Mouse (Mus musculus) 3134 (cell line): ENCODE data around the gene Gnb1.
"Not testable (repeated sequence)": the region's sequence is repeated elsewhere in the genome, so short reads cannot be mapped to it uniquely, and the experiment has no call there.

Experiments
- DNase-seq: peaks from one replicate; pipeline ENCODE4 v3.0.0-alpha.2; 2011; ENCODE audit warnings: low spot score; ENCODE audit not compliant: insufficient read length; ENCODE audit errors: extremely low read depth

Gnb1 gene

DNA sequence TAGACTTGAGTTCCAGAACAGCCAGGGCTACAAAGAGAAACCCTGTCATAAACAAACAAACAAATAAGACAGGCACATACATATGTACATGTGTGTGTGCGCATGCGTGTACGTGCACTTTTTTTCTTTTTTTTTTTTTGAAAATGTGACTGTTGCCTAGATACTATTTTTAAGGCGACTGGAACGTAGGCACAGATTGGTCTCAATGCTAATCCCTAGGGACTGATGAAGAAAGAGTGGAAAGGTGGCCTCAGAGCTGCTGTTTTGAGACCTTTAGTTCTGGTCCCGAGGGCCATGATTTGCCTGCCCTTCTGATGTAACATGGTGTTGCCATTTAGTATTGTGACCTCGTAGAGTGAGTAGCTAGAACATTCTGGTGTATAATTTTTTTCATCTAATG, 58.8 kb downstream of the Gnb1 start:
- DNase-seq: no peak

DNA sequence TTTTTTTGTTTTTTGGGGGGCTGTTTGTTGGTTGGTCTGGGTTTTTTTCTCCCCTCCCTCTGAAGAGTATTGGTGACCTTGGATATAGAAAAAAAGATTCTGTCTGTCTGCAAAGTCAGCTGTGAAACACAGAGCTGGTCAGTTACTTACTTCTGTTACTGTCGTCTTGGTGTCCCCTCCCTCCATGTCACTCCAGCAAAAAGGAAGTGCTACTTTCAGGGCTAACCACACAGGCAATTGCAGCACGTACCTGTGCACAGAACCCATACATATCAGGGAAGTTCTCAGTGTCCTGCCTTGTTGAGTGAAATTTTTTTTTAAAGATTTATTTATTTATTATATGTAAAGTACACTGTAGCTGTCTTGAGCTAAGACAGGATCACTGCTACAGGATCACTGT, 59.3 kb downstream of the Gnb1 start:
- no peak for DNase-seq

- no peak for DNase-seq
These were observed 59.9 kb downstream of the Gnb1 start for GRCm38 (mm10) chr4:155551073-155551472.

DNA sequence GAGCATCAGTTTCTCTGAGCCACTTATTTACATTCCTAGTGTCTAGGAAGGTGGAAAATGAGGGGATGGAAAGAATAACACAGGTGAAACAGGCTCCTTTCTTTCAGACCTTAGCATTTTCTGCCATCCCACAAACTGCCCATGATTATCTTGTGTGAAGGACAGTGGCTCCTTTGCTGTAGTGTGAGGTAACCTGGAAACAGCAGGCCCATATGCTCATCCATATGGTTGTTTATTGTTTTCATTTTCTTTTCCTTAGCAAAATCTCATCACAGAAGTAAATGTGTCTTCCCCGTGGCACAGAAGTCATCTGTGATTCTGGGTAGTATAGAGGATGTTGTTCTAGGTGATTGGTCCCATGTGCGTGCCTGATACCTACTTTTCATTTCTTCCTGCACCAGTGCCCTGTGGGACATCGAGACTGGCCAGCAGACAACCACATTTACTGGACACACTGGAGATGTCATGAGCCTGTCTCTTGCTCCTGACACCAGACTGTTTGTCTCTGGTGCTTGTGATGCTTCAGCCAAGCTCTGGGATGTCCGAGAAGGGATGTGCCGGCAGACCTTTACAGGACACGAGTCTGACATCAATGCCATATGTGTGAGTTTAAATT, 61.9 kb downstream of the Gnb1 start:
- no peak for DNase-seq

- DNase-seq: no peak
These were observed 63.7 kb downstream of the Gnb1 start for GRCm38 (mm10) chr4:155554880-155555279.

DNA sequence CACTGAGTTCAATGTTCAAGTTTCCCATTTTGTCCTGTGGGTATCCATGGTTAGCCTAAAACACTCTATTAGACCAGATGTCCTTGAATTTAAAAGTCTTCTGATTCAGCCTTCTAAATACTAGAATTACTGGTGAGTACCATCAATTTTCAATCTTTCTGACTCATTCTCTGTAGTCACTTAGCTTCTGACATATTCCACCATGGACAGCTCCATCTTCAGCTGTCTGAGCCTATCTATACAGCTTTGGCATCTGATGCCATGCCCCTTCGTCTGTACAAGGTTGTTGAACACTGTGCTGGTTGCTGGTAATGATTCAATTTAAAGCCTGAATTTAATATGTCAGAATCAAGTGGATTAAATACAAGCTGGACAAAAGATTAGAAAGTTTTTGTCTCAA, 64.3 kb downstream of the Gnb1 start:
- no peak for DNase-seq

- no peak for DNase-seq
These were observed 68.3 kb downstream of the Gnb1 start for GRCm38 (mm10) chr4:155559454-155559853.

- no peak for DNase-seq
These were observed 69.8 kb downstream of the Gnb1 start for GRCm38 (mm10) chr4:155560932-155561331.

- no peak for DNase-seq
These were observed 70.7 kb downstream of the Gnb1 start, which contains the start of gene Nadk for GRCm38 (mm10) chr4:155561661-155562442. Gene Nadk, plus strand, starts transcription at chr4:155562378.

DNA sequence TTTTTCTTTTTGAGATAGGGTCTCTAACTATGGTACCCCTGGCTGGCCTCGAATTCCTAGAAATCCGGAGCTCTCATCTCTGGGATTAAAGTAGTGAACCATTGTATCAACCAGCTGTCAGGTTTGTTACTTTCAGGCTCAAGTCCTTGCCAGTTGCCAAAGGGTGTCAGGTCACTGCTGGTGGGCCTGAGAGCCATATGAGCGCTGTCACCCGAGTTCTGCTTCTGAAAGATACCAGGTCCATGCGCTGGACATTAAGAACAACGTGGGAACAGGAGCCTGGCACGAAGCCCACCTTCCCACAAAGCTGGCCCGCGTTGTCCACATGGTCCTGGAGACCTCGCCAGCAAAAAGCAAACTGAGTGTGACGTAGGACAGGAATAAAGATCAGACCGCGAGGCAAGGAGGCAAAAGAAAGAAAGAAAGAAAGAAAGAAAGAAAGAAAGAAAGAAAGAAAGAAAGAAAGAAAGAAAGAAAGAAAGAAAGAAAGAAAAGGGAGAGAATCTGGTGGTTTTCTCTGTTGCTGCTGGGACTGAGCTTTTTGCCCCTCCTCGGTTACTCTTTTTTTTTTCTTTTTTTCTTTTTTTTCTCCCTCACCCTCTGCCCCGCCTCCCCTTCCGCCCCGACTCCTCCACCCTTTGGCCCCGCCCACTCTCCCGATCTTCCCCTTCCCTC, 71.7 kb downstream of the Gnb1 start:
- DNase-seq: peak; percentile 64

DNA sequence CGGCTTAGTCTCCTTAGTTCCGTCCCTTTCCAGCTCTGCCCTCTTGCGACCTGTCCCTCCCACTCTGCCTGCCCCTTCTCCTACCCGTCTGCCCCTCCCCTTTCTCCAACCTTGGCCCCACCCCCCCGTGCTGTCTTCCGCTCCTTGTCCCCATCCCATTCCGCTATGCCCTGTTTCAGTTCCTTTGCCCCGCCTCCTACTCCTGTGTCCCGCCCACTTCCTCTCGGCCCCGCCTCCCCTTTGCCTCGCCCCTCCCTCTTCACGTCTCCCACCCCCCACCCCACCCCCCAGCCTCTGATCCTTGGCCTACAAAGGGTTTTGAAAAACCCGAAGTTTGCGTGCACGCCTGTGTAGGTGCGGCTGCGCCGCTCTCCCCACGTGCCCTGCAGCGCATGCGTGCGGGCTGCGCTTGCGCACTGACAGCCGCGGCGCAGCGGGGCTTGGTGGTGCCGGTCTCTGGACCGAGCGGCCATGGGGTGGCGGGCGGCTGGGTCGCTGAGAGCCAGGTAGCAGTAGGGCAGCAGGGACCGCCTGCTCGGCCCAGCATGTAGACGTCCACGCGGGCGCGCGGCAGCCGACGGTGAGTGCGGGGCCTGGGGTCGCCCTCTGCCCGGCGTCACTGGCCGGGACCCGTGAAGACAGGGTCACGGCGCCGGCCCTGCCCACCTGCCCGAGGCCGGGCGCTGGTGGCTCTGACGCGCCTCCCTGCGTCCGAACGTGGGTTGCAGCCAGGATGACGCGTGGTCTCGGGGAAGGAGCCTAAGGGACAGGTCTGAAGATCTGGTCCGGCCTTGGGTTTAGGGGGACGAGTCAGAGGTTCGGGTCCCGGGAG, 72.5 kb downstream of the Gnb1 start:
- DNase-seq: peak; percentile 97

DNA sequence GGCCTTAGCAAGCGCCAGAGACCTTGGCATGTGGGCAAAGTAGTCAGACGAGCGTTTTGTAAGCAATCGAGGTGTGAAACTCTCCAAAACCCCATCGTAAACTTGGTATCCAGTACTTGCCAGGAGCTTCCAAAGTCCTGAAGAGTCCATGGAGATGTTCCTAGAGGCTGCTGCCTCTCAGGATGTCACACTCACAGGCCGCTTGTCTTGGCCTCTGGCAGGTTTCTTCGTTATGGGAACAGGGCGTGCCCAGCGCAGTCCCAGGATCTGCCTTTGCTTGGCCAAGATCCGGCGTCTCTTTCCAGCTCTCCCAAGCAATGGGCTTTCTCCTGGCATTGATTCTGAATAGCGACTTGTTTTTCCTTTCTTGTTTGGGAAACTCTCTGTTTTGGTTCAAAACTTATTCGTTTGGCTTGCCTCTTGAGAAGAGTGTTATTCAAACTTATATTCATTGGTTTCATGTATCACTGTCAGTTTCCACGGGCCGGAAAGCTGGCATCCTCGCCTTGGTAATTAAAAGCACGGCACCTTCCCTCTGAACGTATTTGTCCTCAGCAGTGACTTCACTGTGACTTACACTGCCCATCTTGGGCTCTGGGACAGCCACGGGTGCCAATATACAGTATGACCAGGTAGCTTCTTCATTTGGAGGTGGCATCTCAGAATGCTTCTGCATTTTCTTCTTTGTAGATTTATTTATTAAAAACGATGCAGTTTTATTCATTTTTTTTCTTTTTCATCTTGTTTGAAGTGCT, 73.3 kb downstream of the Gnb1 start:
- DNase-seq: no peak

- DNase-seq: no peak
These were observed 75.4 kb downstream of the Gnb1 start for GRCm38 (mm10) chr4:155566555-155566954.

DNA sequence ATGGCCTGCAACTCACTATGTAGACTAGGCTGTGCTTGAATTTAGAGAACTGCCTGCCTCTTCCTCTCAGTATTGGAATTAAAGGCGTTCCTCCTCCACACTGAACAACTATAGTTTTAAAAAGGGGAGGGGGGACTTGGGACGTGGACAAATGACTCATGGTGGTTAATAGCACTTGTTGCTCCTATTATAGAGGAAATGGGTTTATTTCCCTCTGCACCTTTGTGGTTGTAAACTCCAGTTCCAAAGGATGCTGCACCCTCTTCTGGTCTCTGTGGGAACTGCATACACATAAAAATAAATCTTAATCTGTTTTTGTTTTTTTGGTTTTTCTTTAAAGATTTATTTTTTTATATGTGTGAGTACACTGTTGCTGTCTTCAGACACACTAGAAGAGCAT, 77.0 kb downstream of the Gnb1 start:
- DNase-seq: no peak

DNA sequence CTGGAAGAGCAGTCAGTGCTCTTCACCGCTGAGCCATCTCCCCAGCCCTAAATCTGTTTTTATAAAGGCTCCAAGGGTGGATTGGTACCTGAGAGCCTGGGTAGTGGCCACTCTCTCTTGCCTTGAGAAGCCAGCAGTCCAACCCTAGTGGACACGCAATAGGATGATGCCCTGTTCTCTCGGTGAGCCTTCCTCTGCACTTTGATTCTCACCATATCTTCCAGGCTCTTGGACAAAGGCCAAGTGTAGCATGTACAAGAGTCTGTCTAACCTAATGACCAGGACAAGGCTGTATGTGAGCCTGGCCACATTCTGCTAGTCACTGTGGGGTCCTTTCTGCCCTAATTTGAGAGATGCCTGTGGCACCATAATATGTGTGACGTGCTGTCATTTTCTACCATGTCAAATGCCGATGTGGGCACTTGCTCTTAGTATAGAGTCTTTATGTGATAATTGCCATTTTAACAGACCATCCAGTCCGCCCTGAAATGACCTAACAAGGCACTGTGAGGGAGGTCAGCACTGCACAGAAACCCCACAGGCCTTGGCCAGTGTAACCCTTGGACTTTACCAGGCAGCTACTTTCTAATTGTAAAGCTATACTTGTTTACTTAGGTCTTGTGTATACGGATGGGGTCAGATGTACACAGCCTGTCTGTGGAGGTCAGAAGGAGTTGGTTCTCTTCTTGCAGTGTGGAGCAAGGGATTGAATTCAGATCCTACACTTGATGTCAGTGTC, 77.6 kb downstream of the Gnb1 start:
- no peak for DNase-seq

DNA sequence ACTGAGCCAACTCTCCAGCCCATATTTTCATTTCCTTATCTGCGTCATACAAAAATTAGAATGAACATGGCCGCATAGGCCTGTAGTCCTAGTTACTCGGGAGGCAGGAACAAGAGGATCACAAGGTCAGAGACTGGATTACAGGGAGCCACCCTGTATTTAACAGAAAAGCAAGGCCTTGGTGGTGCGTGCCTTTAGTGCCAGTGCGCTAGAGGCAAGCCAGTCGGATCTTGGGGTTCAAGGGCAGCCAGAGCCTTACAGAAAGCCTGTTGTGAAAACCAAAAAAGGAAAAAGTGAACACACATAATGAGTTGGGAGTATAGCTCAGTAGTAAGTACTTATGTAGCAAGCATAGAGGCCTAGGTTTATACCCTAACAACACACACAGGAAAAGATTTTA, 78.7 kb downstream of the Gnb1 start:
- DNase-seq: no peak

- not testable (repeated sequence) for DNase-seq
These were observed 79.2 kb downstream of the Gnb1 start for GRCm38 (mm10) chr4:155570315-155570714.

DNA sequence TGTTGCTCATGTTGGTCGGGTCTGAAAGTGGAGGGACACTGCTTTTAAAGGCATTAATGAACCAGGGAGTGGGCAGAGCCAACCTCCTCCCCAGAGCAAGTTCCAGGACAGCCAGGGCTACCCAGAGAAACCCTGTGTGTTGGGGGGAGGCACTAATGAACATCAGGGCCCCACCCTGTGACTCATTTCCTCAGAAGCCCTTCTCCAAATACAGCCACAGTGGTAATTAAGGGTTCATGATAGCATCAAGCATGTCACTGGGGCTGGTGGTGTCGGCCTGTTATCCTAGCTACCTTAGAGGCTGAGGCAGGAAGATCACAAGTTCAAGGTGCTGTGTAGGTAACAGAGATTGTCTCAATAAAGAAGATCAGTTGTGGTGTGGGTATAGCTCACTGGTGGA, 80.3 kb downstream of the Gnb1 start:
- peak; percentile 19 for DNase-seq

GRCm38 (mm10) chr4:155573155-155573554, 82.0 kb downstream of the Gnb1 start:
- no peak for DNase-seq

- no peak for DNase-seq
These were observed 82.7 kb downstream of the Gnb1 start for GRCm38 (mm10) chr4:155573876-155574275.
